ENCODE assay signal across 9 mouse cellular contexts in genomic region chr9:61745301-61745801, GRCm38 (mm10).
DNase-seq lines count a peak whose midpoint lies in the region; ATAC-seq and TF ChIP-seq lines count a peak whose summit lies in the region.
"Had no signal": no experiment of that assay in that cellular context is flagged by ENCODE, and none has a peak within 500 bp of the region (broad histone marks: within the 10 kb centered on the region; RNA-seq: fewer than 3 reads in every experiment).

No protein-coding gene starts in this region.

- no peak overlapping the region; the same call in 1 of the 2 replicates for H3K27ac ChIP-seq in forebrain, embryonic 13.5 days
- no peak overlapping the region for H3K27ac ChIP-seq in forebrain, embryonic 11.5 days (ENCODE audit: low read depth, low read length)
- no peak overlapping the region; the same call in 1 of the 2 replicates for H3K27ac ChIP-seq in lung, embryonic 14.5 days (ENCODE audit: low read depth)
- peak overlapping the region; percentile 37; the same call in 1 of the 2 replicates for H3K27ac ChIP-seq in midbrain, embryonic 14.5 days (replicated peaks; ENCODE audit: low read depth, low read length)
- H3K27ac ChIP-seq: lung, embryonic 15.5 days had no signal

- no peak for TF ChIP-seq CTCF in lung, embryonic 14.5 days (IDR thresholded peaks at IDR 0.05; ENCODE audit: low read depth)

- 45% methylated on average over 7 of the region's 7 CpGs for WGBS in forebrain, embryonic 13.5 days
- 63% methylated on average over 7 of the region's 7 CpGs for WGBS in forebrain, embryonic 11.5 days
- 32% methylated on average over 7 of the region's 7 CpGs for WGBS in lung, embryonic 14.5 days
- WGBS in midbrain, embryonic 14.5 days = 13% methylated on average over 7 of the region's 7 CpGs

- no peaks in the 10 kb centered on the region for H3K36me3 ChIP-seq in forebrain, embryonic 13.5 days (ENCODE audit: poor library complexity, severe bottlenecking)
- no peaks in the 10 kb centered on the region for H3K36me3 ChIP-seq in forebrain, embryonic 11.5 days (ENCODE audit: control insufficient read depth, insufficient read depth, low read length)
- no peaks in the 10 kb centered on the region for H3K36me3 ChIP-seq in lung, embryonic 14.5 days (ENCODE audit: insufficient read depth)
- H3K36me3 ChIP-seq in midbrain, embryonic 14.5 days (ENCODE audit: control insufficient read depth, insufficient read depth, low read length) = no peaks in the 10 kb centered on the region
- H3K36me3 ChIP-seq: lung, embryonic 15.5 days had no signal

- H3K4me1 ChIP-seq in forebrain, embryonic 13.5 days = peaks cover 11% of the 10 kb centered on the region; the same call in 1 of the 2 replicates
- no peaks in the 10 kb centered on the region; the same call in 1 of the 2 replicates for H3K4me1 ChIP-seq in forebrain, embryonic 11.5 days (replicated peaks; ENCODE audit: control insufficient read depth, insufficient read depth, low read length)
- peaks cover 9% of the 10 kb centered on the region; the same call in 1 of the 2 replicates for H3K4me1 ChIP-seq in lung, embryonic 14.5 days (ENCODE audit: insufficient read depth)
- H3K4me1 ChIP-seq in midbrain, embryonic 14.5 days (ENCODE audit: control insufficient read depth, insufficient read depth, low read length) = peaks cover 3% of the 10 kb centered on the region

- DNase-seq in forebrain, embryonic 11.5 days (ENCODE audit: low spot score) = no peak
- DNase-seq in lung, embryonic 14.5 days = peak; percentile 64
- DNase-seq in lung, postnatal 25 days (ENCODE audit: low spot score) = no peak
- DNase-seq in cerebellum, postnatal 36 days = peak; percentile 33 to 40
- peak; percentile 61 for DNase-seq in midbrain, embryonic 14.5 days
- no peak for DNase-seq in embryo, embryonic 10 days (ENCODE audit: low spot score)

- no peak overlapping the region for H3K9ac ChIP-seq in forebrain, embryonic 13.5 days
- H3K9ac ChIP-seq in forebrain, embryonic 11.5 days (ENCODE audit: low read length) = no peak overlapping the region
- no peak overlapping the region for H3K9ac ChIP-seq in lung, embryonic 14.5 days
- H3K9ac ChIP-seq in midbrain, embryonic 14.5 days (replicated peaks; ENCODE audit: low read length) = no peak overlapping the region
- H3K9ac ChIP-seq: lung, embryonic 15.5 days had no signal

- ATAC-seq in forebrain, embryonic 13.5 days = peak; percentile 83
- ATAC-seq in forebrain, embryonic 11.5 days (replicated peaks; ENCODE audit: low FRiP score) = no peak
- ATAC-seq in lung, embryonic 14.5 days (ENCODE audit: insufficient read depth) = peak; percentile 73
- ATAC-seq in midbrain, embryonic 14.5 days (ENCODE audit: low FRiP score, low TSS enrichment) = peak; percentile 60; the same call in 1 of the 2 replicates
- ATAC-seq in CD4-positive, CD25-positive, alpha-beta regulatory T cell, adult 4 months = no peak

- no peak overlapping the region for H3K4me2 ChIP-seq in forebrain, embryonic 13.5 days
- H3K4me2 ChIP-seq in forebrain, embryonic 11.5 days (ENCODE audit: low read depth, low read length, severe bottlenecking) = no peak overlapping the region
- no peak overlapping the region for H3K4me2 ChIP-seq in lung, embryonic 14.5 days
- no peak overlapping the region for H3K4me2 ChIP-seq in midbrain, embryonic 14.5 days (ENCODE audit: low read length)
- H3K4me2 ChIP-seq: lung, embryonic 15.5 days had no signal

- H3K27me3 ChIP-seq in forebrain, embryonic 13.5 days = no peaks in the 10 kb centered on the region; the same call in 1 of the 2 replicates
- no peaks in the 10 kb centered on the region for H3K27me3 ChIP-seq in forebrain, embryonic 11.5 days (ENCODE audit: control insufficient read depth, insufficient read depth, low read length)
- H3K27me3 ChIP-seq in lung, embryonic 14.5 days (ENCODE audit: insufficient read depth, low read length) = no peaks in the 10 kb centered on the region
- no peaks in the 10 kb centered on the region for H3K27me3 ChIP-seq in midbrain, embryonic 14.5 days (ENCODE audit: control insufficient read depth, insufficient read depth, low read length)

- no peak overlapping the region for H3K4me3 ChIP-seq in forebrain, embryonic 13.5 days
- H3K4me3 ChIP-seq in forebrain, embryonic 11.5 days (ENCODE audit: low read depth, low read length) = no peak overlapping the region
- no peak overlapping the region for H3K4me3 ChIP-seq in lung, embryonic 14.5 days (ENCODE audit: low read depth, low read length)
- H3K4me3 ChIP-seq in midbrain, embryonic 14.5 days (replicated peaks; ENCODE audit: low read depth, low read length) = no peak overlapping the region
- H3K4me3 ChIP-seq: lung, embryonic 15.5 days had no signal

- H3K9me3 ChIP-seq in forebrain, embryonic 13.5 days (replicated peaks) = no peaks in the 10 kb centered on the region
- H3K9me3 ChIP-seq in forebrain, embryonic 11.5 days (ENCODE audit: control insufficient read depth, low read length) = no peaks in the 10 kb centered on the region
- no peaks in the 10 kb centered on the region for H3K9me3 ChIP-seq in lung, embryonic 14.5 days (ENCODE audit: low read depth, low read length)
- H3K9me3 ChIP-seq in midbrain, embryonic 14.5 days (ENCODE audit: control insufficient read depth, low read length) = no peaks in the 10 kb centered on the region
- H3K9me3 ChIP-seq: lung, embryonic 15.5 days had no signal

Comparison
In these comparisons a context has a peak if more than half of its experiments do, and no peak if none do; other contexts are left out.
1. ATAC-seq: peak in forebrain, embryonic 13.5 days (single experiment), lung, embryonic 14.5 days (single experiment) and midbrain, embryonic 14.5 days (single experiment); none in forebrain, embryonic 11.5 days (single experiment) and CD4-positive, CD25-positive, alpha-beta regulatory T cell, adult 4 months (single experiment).
2. DNase-seq: peak in lung, embryonic 14.5 days (single experiment), cerebellum, postnatal 36 days (2 of 2) and midbrain, embryonic 14.5 days (single experiment); none in forebrain, embryonic 11.5 days (single experiment), lung, postnatal 25 days (single experiment) and embryo, embryonic 10 days (single experiment).